ENCODE assay signal across 9 mouse cellular contexts in the genomic region with DNA sequence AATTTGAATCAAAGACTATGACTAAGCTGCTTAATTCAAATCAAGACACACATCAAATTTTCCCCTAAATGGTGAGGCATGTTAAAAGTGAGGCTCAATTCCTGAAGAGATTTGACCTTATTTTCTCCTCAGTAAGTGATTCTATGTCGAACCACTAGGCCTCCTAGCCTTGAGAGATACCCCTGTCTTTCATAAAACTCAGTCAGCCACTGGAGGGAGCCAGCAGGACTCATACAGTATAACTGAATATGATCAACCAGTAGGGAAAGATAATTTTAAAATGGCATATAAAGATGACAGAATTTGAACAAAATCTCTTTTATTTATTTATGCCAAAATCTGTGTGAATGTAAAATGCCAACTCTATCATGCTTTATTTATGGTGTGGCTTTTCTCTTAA.
DNase-seq lines count a peak whose midpoint lies in the region; TF ChIP-seq lines count a peak whose summit lies in the region.
"Had no signal": no experiment of that assay in that cellular context is flagged by ENCODE, and none has a peak within 500 bp of the region (broad histone marks: within the 10 kb centered on the region; RNA-seq: fewer than 3 reads in every experiment).

No protein-coding gene starts in this region.

- H3K9ac ChIP-seq in heart, adult 2 months (ENCODE audit: low read depth, low read length), result no peak overlapping the region
- H3K9ac ChIP-seq: lung, embryonic 15.5 days had no signal

- H3K79me2 ChIP-seq in heart, adult 2 months (replicated peaks; ENCODE audit: control insufficient read depth, insufficient read depth, low read length), result no peaks in the 10 kb centered on the region

- no peaks in the 10 kb centered on the region for H3K27me3 ChIP-seq in heart, adult 2 months (ENCODE audit: control insufficient read depth, insufficient read depth, low read length)
- H3K27me3 ChIP-seq: lung, embryonic 15.5 days had no signal

- WGBS in heart, adult 2 months, result 46% methylated on average over 1 of the region's 1 CpGs

- no peak overlapping the region for H3K27ac ChIP-seq in heart, adult 2 months
- H3K27ac ChIP-seq: lung, embryonic 15.5 days had no signal

- no peak for TF ChIP-seq EP300 in heart, adult 2 months (IDR thresholded peaks at IDR 0.05; ENCODE audit: insufficient read depth, low read depth, low read length)

- peak; percentile 61 for TF ChIP-seq CTCF in heart, adult 2 months (IDR thresholded peaks at IDR 0.05)

- TF ChIP-seq POLR2A in heart, adult 2 months (IDR thresholded peaks at IDR 0.05; ENCODE audit: insufficient read depth, low read depth, low read length), result no peak

- no peak overlapping the region for H3K4me3 ChIP-seq in heart, adult 2 months
- H3K4me3 ChIP-seq: lung, embryonic 15.5 days had no signal

- H3K36me3 ChIP-seq in heart, adult 2 months (ENCODE audit: control insufficient read depth, insufficient read depth, low read length), result no peaks in the 10 kb centered on the region
- H3K36me3 ChIP-seq: lung, embryonic 15.5 days had no signal

- H3K4me1 ChIP-seq in heart, adult 2 months (ENCODE audit: control insufficient read depth, insufficient read depth, low read length), result peaks cover 1% of the 10 kb centered on the region; the same call in 1 of the 2 replicates

- intact Hi-C loops in heart, adult 2 months (cut with DNase I), result loop anchor here (5.0 kb wide), 1 partner anchor 734 kb away; no protein-coding TSS in a partner anchor
- intact Hi-C loops in heart, postnatal 25 days (cut with DNase I), result loop anchor here (10.0 kb wide), 1 partner anchor 697 kb away; a partner anchor contains a TSS
- intact Hi-C loops in left cerebral cortex, postnatal 14 days (cut with DNase I), result loop anchor here (5.0 to 10.0 kb wide), 2 partner anchors 694 to 897 kb away; no protein-coding TSS in a partner anchor

- no peak for DNase-seq in heart, adult 2 months
- no peak for DNase-seq in heart, postnatal 25 days (ENCODE audit: low spot score)
- peak; percentile 64 for DNase-seq in urinary bladder, postnatal 14 days (ENCODE audit: low spot score)
- DNase-seq in urinary bladder, postnatal 10 days (ENCODE audit: low spot score), result no peak
- DNase-seq in frontal cortex, postnatal 10 days (ENCODE audit: low spot score in 2 of 2), result peak; percentile 45 to 48
- peak; percentile 78 to 83 for DNase-seq in left cerebral cortex, postnatal 14 days (ENCODE audit: low spot score in 2 of 2)
- DNase-seq in telencephalon, adult 2 months (ENCODE audit: low read depth, low spot score), result peak; percentile 54
- no peak for DNase-seq in Muller cell, postnatal 12 days (ENCODE audit: inconsistent ontology term)

Comparison
In these comparisons a context has a peak if more than half of its experiments do, and no peak if none do; other contexts are left out.
1. DNase-seq: peak in urinary bladder, postnatal 14 days (single experiment), frontal cortex, postnatal 10 days (2 of 2), left cerebral cortex, postnatal 14 days (2 of 2) and telencephalon, adult 2 months (single experiment); none in heart, adult 2 months (0 of 2), heart, postnatal 25 days (single experiment), urinary bladder, postnatal 10 days (single experiment) and Muller cell, postnatal 12 days (single experiment).